Mouse (Mus musculus) kidney, adult 2 months (tissue): ENCODE measurements around the gene Glis1.

Source experiments
- CTCF ChIP-seq: fragments of 200-500 bp; conservative IDR thresholded peaks from 2 replicates; pipeline ENCODE4 v1.5.1; 2011; ENCODE audit warnings: low read depth, mild to moderate bottlenecking, control low read depth, low read length, moderate library complexity, mixed read lengths; ENCODE audit not compliant: insufficient read depth, insufficient read length
- POLR2A ChIP-seq: fragments of 200-500 bp; IDR thresholded peaks from one replicate; pipeline ENCODE4 v1.6.1; 2011; ENCODE audit warnings: low read depth, low read length, control low read depth

DNA sequence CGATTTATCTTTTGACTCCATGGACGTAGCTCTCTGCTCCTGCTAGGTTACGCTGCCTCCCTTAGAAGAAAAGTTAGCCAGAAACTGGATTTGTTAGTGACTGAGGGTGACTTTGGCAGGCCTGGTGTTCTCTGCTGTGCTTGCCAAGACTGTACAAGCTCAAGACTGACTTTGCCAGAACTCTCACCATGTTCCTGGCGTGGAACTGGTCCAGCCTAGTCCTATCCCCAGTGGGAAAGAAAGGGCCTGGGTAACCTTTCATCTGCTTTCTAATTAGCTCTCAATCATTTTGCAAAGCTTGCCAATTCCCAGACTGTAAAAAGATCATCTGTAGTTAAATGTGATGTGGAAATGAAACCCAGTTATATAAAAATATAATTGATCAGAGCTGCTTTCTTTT, 47.4 kb upstream of the Glis1 start:
- TF ChIP-seq CTCF (no peak), POLR2A (no peak)
